Mouse (Mus musculus): ENCODE measurements around the gene Strap.

The Strap gene

DNA sequence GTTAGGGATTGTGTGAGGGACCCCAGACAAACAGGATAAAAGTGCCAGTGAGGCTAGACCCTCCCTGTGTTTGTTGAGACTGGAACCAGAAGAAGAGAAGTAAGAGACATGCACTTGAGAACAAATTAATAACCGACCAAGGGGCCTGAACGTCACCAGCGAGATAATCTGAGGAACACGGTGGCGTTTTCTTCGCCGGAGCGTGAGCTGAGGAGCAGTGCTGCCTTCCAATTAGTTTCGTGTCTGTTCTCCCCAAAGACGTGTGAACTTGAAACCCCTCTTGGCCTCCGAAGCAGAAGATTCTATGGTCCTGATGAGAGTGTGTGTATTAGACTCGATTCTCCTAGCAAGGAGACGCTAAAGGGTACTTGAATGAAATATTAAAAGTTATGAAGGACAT, 39.3 kb downstream of the Strap start:
- DNase-seq (ENCODE audit: low read depth, low spot score) = no peak

DNA sequence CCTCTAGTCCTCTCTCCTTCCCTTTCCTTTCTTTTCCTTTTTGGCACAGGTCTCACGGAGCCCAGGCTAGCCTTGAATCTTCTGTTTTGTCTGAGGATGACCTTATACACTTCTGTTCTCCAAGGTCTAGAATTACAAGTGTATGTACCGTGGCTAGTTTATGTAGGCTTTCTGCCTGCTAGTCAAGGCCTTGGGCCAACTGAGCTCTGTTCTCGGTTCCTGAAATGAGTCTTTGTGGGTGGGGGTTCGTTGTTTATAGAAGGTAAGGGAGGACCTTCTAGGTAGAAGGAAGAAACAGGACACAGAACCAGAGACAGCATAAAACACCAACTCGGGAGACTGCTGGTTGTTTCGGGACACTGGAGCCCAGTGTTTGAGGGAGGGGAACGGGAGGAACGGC, 40.3 kb downstream of the Strap start:
- no peak for DNase-seq (ENCODE audit: low read depth, low spot score)

DNA sequence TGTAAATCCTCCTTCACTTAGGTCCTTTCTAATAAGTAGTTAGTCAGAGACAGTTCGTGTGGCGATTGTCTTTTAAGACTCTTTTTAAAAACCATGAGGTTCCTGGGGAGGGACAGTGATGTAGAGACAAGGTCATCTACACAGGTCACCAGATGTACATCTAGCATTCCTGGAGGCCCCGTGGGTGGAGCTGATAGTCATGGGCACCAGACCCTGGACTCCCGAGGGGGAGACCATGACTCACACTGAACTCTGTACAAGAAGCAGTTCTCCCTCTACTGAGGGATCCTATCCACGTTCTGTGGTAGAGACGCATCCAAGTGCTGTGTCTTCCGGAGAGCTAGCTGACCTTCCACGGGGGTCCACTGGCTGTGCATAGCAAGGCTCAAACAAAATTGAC, 42.1 kb downstream of the Strap start:
- DNase-seq (ENCODE audit: low read depth, low spot score) = no peak

DNA sequence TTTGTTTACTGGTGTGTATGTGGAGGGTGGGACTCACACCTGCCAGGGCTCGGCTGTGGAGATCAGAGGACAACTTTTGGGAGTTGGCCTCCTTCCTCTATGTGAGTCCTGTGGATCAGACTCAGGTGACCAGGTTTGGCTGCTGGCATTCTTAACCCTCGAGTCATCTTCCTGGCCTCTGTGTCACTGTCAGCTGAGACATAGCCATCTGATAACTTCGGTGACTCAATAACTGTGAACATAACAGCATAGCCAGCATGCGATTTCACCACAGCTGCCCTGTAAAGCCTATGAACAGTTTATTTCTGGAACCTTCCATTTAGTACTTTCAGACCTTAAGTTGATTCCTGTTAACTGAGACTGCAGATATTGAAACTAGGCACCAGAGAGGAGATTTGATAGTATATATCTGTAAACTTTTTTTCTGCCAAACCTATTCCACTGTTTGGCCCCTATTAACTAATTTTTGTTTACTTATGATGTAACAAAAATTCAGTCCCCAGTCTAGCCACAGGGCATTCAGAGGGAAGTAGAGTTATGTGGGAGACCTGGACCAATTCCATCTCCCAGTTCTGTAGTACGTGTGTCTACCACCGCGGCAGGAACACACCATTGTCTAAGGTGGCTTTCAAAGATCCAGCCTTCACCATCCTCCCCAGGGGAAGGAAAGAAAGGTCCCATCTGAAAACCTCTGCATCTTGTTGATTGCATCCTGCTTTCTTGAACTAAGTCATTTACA, 49.2 kb downstream of the Strap start:
- DNase-seq (ENCODE audit: low read depth, low spot score) = no peak

DNA sequence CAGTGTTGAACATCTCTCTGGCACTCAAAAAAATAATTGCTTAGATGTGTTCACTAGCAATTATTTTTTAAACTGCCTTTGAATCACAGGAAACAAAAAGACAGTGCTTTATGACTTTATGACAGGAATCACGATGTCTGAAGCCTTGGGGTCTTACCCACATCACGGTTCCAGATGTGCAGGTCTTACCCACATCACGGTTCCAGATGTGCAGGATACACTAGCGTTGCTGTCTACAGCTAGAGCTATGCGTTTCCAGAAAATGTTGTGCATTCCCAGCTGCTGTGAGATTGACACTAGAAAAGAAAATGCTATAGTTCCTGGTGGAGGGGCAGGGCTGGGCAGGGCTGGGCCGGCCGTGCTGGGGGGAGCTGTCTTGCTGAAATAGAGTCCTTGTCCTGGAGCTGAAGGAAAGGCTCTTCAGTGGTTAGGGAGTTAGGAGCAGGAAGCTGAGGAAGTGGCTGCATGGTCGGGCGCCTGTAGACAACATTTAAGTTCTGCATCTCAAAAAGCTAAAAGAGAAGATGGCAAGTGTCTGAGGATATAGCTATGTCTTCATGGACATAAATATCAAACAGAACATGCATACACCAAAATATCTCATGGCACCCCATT, 54.2 kb downstream of the Strap start:
- no peak for DNase-seq (ENCODE audit: low read depth, low spot score)

DNA sequence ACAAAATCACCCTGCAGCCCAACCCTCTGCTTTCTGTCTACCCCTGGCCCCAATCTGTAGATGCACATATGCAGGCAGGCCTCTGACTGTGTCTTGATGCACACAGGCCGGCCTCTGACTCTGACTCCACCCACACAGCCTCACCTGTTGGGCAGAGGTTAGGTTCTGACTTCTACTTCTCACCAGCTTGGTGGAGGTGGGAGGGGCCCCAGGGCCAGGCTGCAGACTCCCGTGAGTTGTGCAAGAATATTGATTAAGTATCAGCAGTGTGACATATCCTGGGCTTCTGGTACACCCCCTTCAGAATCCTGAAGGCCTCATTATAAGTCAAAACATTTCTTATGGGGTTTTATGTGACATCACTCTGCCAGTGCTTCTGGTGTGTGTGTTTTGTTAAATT, 54.8 kb downstream of the Strap start:
- no peak for DNase-seq (ENCODE audit: low read depth, low spot score)

DNA sequence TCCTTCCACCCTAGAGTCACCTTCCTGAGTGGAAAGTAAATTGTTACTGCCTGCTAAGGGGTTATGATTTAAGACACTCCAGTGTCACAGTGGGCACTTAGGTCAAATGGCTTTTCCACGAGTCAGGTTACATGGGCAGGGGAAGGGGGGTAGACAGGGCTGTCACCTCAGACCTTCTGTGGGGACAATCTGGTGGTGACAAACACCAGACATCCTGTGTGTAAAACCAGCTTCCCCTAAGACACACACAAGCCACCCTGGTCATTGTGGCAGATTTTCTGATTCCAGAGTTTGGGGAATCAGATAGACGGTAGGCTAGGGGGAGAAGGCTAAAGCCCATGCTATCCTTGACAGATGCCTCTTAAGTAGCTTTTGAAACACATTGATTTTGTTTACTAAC, 60.6 kb downstream of the Strap start:
- no peak for DNase-seq (ENCODE audit: low read depth, low spot score)

DNA sequence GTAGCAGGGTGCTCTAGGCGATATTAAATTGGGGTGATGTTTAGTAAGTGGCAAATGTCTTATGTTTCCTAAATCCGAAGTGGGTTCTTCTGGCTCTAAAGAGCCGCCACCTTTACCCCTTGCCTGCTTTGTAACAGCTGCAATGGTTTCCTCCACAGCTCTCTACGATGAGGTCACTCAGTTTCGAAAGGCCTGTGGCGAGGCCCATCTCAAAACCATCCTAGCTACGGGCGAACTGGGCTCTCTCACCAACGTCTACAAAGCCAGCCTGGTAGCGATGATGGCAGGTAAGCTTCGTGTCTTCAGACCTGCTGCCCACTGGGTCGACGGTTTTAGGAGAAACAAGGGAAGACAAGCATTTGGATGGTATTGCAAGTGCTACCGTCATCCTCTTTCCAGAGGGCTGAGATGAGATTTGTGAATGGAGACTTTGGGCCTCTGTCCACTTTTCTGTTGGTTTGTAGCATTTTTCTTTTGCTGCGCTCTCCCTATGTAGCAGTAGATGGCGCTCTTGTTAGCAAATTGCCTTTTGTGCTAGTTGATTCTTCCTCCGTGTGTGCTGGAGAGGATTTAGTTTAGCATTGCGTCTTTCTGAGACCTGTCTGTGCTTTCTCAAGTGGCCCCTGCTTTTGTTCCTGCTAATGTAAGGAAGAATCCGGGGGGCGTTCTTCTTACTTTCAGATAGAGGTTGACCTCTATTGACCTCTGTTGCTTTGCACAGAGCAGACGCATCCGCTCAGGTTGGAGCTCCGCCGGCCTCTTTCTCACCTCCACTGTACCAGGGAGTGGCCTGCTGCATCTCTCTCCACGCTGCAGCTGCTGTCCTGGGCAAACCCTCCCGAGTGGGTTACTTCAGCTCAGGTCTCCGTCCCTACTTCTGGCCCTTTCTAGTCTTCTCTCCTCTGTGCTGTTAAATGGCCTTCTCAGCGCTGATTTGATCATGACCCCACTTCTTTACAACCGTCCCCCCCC, 62.0 kb downstream of the Strap start:
- DNase-seq (ENCODE audit: low read depth, low spot score) = peak; percentile 29

DNA sequence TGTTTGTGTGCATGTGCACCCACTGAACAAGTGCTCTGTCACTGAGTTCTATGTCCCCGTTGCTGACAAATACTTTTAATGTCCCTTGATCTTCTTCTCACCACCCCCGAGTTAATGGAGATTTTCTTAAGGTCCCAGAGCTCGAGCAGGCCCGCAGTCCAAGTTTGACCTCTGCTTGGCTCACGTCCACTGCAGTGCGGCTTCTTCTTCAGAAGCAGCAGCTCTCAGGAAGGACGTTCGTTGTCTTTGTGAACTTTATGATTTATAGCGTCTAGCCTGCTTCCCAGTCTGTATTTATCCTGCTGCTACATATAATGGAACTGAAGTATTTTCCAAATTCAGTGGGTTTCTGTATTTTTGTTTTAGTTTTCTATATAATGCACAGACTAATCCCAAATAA, 64.4 kb downstream of the Strap start:
- DNase-seq (ENCODE audit: low read depth, low spot score) = no peak

Measured in embryo, embryonic 11.5 days (tissue).